Mouse (Mus musculus) testis, adult 2 months (tissue): ENCODE measurements around the gene Swi5. TPM values are rescaled to one million over a fixed set of nuclear protein-coding genes. Genes with fewer than 3 reads are reported as not detected.

Experiments
- H3K27ac ChIP-seq: fragments of 200-500 bp; 2 replicates; pipeline ENCODE4 v1.5.1; 2012; ENCODE audit warnings: low read depth, low read length; ENCODE audit not compliant: control insufficient read depth, insufficient read depth
- H3K27me3 ChIP-seq: fragments of 200-500 bp; 2 replicates; pipeline ENCODE4 v1.6.1; 2012; ENCODE audit warnings: mild to moderate bottlenecking, low read length, moderate library complexity; ENCODE audit not compliant: control insufficient read depth, insufficient read depth
- H3K36me3 ChIP-seq: fragments of 200-500 bp; 2 replicates; pipeline ENCODE4 v1.6.1; 2012; ENCODE audit warnings: mild to moderate bottlenecking, low read length; ENCODE audit not compliant: control insufficient read depth, insufficient read depth
- H3K4me1 ChIP-seq: fragments of 200-500 bp; 2 replicates; pipeline ENCODE4 v1.6.1; 2012; ENCODE audit warnings: low read length; ENCODE audit not compliant: control insufficient read depth, insufficient read depth
- H3K4me3 ChIP-seq: fragments of 200-500 bp; 2 replicates; pipeline ENCODE4 v1.5.1; 2012; ENCODE audit warnings: low read depth, mild to moderate bottlenecking, low read length, moderate library complexity, mixed read lengths; ENCODE audit not compliant: control insufficient read depth
- CTCF ChIP-seq: fragments of 200-500 bp; IDR thresholded peaks from 2 replicates; pipeline ENCODE4 v1.5.1; 2012; ENCODE audit warnings: low read depth, mild to moderate bottlenecking, inconsistent platforms, low read length, moderate library complexity; ENCODE audit not compliant: control insufficient read depth, insufficient read depth, insufficient replicate concordance
- POLR2A ChIP-seq: fragments of 200-500 bp; IDR thresholded peaks from 2 replicates; pipeline ENCODE4 v1.6.1; 2012; ENCODE audit warnings: low read depth, mild to moderate bottlenecking, inconsistent platforms, low read length, moderate library complexity; ENCODE audit not compliant: control insufficient read depth
- polyA plus RNA-seq: library from polyadenylated mRNA; depleted of rRNA; stranded (reverse); fragments of >200 nt; gene quantifications from 2 replicates; pipeline ENCODE4 v1.2.3, GENCODE M21; 2012

The Swi5 gene
- polyA plus RNA-seq, 1 experiment = 421 TPM

DNA sequence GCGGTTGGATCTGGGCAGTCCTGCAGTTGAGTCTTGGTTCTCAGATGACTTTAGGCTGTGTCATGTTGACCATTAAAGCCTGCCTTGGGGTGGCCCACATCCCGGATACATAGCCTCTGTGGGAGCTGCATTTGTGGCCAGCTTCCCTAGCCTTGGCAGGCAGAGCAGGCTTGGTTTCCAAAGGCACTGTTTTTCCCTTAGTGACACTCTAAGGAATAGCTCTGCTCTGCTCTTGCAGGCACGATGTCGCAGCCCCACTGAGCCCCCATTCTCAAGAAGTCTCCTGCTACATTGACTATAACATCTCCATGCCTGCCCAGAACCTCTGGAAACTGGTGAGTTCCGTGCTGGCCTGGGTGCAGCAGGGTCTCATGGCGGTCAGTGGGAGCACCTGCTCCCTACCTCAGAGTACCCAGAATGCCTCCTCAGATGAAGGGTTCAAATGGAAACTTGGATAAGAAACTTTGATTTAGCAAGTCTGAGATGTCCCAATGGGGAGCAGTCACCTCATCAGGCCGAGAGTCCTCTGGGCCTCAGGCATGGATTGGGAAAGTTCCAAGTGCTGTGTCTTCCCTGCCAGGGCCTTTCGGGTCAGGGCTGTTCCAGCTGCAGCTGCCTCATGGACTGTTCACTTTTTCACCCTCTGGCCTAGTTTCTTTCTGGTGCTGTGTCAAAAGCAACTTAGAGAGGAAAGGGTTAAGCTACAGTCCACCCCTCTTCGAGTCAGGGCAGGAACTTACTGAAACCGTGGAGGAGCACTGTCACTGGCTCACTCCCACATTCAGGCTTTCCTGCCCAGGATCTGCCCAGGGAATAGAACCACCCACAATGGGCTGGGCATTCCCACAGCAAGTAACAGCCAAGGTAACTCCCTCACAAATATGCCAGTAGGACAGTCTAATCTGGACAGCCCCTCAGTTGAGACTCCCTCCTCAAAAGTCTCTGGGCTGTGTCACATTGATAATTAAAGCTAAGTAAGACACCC lies 39.2 kb downstream of the Swi5 start:
- Histone ChIP-seq H3K4me1 (peaks cover 20% of the 10 kb centered on the region), H3K4me3 (no peak overlapping the region), H3K36me3 (peaks cover 12% of the 10 kb centered on the region), H3K27ac (no peak overlapping the region), H3K27me3 (no peaks in the 10 kb centered on the region)
- TF ChIP-seq POLR2A = no peak
- TF ChIP-seq CTCF = no peak

DNA sequence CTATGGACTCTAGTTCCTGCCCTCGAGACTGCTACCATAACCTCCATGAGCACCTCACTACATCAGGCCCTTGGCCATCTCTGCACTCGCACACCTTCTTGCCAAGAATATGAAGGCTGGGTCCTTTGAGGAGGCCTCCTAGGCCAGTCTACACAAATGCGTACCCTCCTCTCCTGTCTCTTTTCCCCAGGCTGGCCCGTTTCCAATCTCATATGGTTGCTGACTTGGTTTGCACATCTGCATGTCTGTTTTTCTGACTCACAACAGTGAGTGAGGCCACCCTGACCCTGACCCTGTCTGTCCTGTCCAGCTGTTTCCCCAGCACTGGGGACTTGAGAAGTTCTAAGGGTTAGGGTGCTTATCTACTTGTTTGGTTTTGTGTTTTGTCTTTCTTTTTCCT lies 41.1 kb downstream of the Swi5 start:
- Histone ChIP-seq H3K36me3 (peaks cover 9% of the 10 kb centered on the region), H3K27me3 (no peaks in the 10 kb centered on the region), H3K4me3 (no peak overlapping the region), H3K27ac (peak overlapping the region; percentile 35; the same call in 1 of the 2 replicates), H3K4me1 (peaks cover 14% of the 10 kb centered on the region)
- no peak for TF ChIP-seq POLR2A

DNA sequence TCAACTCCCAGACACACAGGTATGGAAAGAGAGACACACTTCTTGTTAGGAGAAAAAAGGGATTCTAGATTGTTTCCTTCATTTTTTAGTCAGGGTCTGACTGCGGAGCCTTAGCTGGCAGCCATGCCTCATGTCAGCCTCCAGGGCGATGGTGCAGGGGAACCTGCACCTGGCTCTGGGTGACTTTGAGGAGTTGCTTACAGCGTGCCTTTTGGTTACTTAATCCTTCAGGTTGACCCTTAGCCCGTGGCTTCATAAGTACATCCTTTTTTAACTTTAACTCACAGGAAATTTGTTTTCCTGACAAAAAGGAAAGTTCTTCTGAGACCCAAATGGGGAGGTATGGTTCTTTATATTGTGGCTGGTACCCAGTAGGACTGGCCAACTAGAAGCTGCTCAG lies 44.9 kb downstream of the Swi5 start:
- Histone ChIP-seq H3K36me3 (peaks cover 8% of the 10 kb centered on the region), H3K27me3 (no peaks in the 10 kb centered on the region), H3K4me3 (no peak overlapping the region), H3K4me1 (no peaks in the 10 kb centered on the region), H3K27ac (no peak overlapping the region)
- TF ChIP-seq POLR2A = no peak
- TF ChIP-seq CTCF = no peak

DNA sequence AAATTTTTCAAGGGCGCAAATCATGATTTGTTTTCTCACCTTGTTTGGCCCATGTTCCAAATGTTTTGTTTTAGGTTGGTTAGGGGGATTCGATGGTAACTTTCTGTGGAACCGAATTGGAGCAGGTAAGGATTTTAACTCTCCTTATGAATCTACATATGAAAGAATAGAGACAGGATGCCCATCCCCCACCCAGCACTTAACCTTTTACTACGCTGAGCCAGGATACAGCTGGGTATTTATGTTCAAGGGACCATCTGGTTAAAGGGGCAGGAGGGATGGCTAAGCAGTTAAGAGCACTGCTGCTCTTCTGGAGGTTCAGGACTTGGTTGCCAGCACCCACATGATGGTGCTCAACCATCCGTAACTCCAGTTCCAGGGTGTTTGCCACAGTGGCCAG lies 47.3 kb downstream of the Swi5 start:
- TF ChIP-seq POLR2A = no peak
- no peak for TF ChIP-seq CTCF
- H3K36me3 ChIP-seq = peaks cover 6% of the 10 kb centered on the region
- H3K4me1 ChIP-seq = no peaks in the 10 kb centered on the region; the same call in 1 of the 2 replicates
- no peak overlapping the region for H3K4me3 ChIP-seq
- H3K27me3 ChIP-seq = no peaks in the 10 kb centered on the region
- no peak overlapping the region for H3K27ac ChIP-seq

DNA sequence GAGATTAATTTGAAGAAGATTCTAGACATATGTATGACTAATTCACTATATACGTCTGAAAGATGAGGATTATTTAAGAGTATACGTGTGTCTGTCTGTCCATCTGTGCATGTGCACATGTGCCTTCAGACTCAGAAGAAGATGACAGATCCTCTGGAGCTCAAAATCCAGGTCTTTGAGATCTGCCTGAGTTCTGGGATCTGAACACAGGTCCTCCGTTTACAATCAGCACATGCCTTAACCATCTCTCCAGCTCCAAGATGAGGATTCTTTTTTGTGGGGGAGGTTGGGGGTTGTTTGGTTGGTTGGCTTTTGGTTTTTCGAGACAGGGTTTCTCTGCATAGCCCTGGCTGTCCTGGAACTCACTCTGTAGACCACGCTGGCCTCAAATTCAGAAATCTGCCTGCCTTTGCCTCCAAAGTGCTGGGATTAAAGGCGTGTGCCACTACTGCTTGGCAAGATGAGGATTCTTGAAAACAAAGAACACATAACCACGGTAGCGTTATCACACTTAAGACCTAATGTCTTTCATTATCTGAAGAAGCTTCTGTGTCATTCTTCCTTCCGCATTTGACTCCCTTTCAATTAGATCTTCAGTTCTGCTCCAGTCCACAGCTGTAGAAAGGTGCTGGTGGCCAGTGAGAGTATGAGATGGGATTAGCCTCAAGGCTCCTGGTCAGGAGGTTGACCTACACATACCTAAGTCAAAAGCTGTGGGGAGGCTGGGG lies 49.0 kb downstream of the Swi5 start:
- Histone ChIP-seq H3K27me3 (no peaks in the 10 kb centered on the region), H3K36me3 (peaks cover 1% of the 10 kb centered on the region)

DNA sequence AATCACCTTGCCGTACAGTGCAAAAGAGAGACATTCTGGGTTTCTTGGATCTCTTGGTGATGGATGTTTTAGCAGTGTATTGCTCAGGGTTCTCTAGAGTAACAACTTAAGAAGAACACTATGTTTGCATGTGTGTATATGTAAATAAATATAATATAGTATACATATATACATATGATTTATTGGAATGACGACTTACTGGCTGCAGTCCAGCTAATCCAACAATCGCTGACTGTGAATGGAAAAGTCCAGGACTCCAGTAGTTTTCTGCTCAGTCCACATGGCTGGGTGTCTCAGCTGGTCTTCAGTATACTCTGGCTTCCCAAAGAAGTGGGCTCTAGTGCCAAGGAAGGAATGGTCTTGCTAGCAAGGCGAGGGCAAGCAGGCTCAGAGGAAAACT lies 50.3 kb downstream of the Swi5 start:
- Histone ChIP-seq H3K4me1 (peaks cover 2% of the 10 kb centered on the region; the same call in 1 of the 2 replicates), H3K27me3 (no peaks in the 10 kb centered on the region), H3K4me3 (peak overlapping the region; percentile 97; the same call in 1 of the 2 replicates), H3K36me3 (peaks cover 1% of the 10 kb centered on the region), H3K27ac (peak overlapping the region; percentile 99)
- no peak for TF ChIP-seq CTCF
- TF ChIP-seq POLR2A = no peak

More for the DNA sequence above, 49.0 kb downstream of the Swi5 start:
- Histone ChIP-seq H3K4me1 (peaks cover 2% of the 10 kb centered on the region; the same call in 1 of the 2 replicates), H3K4me3 (no peak overlapping the region), H3K27ac (no peak overlapping the region)
- TF ChIP-seq POLR2A (no peak), CTCF (no peak)

DNA sequence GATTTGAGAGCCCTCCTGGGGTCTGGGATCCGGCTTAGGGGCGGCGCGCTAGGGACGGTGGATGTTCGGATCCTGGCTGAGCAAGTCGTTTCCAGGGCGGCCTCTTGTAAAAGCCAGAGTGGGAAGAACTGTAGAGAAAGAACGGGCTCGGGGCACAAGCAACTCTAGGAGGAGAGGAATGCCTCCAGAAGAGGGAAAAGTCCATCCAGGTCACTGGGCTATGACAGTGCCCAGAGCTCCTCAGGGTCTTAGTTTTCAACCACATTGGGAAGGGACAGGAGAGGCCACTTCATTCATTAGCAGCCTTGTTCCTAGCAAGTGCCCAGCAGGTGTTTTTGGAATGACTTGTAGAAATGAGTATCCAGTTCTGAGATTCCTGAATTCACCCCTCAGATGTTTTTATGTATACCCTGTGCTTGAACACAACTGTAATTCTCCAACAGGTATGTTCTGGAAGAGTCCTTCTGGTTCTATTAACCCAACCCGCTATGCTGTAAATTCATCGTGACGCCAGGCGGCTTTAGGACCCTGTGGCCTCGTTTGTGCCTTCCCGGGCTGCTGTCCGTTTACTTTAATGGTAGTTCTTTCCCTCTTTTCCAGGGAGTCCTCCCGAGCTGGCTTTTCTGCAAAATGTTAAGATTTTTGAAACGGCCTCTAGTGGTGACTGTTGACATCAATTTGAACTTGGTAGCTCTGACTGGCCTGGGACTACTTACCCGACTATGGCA lies 51.0 kb downstream of the Swi5 start:
- H3K4me3 ChIP-seq = peak overlapping the region; percentile 97
- TF ChIP-seq CTCF (0 out of 2 replicates have a peak, but pooled peaks have one; percentile 3), POLR2A (0 out of 2 replicates have a peak, but pooled peaks have one; percentile 2)
- H3K4me1 ChIP-seq = peaks cover 2% of the 10 kb centered on the region; the same call in 1 of the 2 replicates
- H3K27ac ChIP-seq = peak overlapping the region; percentile 99
- H3K27me3 ChIP-seq = no peaks in the 10 kb centered on the region
- H3K36me3 ChIP-seq = peaks cover 1% of the 10 kb centered on the region
